Mouse (Mus musculus) forebrain, postnatal 0 days (tissue): ENCODE results near the gene Tcp11x2. TPM values are rescaled to one million over a fixed set of nuclear protein-coding genes. Genes with fewer than 3 reads are reported as not detected.

Experiments
- ATAC-seq: fragments of 200-750 bp; cut with Nextera tagmentation; 2 replicates; pipeline ENCODE4 v1.8.0; 2017; ENCODE audit warnings: mild to moderate bottlenecking, moderate library complexity
- DNase-seq: peaks from one replicate; pipeline ENCODE4 v3.0.0-alpha.2; 2015
- H3K27ac ChIP-seq: fragments of 300-500 bp; sonication (generic); 2 replicates; pipeline ENCODE4 v1.5.1; 2014; ENCODE audit warnings: low read depth, mild to moderate bottlenecking, antibody characterized with exemption, low read length, moderate library complexity, mixed read lengths
- H3K27me3 ChIP-seq: fragments of 300-500 bp; sonication (generic); 2 replicates; pipeline ENCODE4 v1.6.1; 2014; ENCODE audit warnings: mild to moderate bottlenecking, low read length, mixed read lengths; ENCODE audit not compliant: insufficient read depth
- H3K36me3 ChIP-seq: fragments of 300-500 bp; sonication (generic); 2 replicates; pipeline ENCODE4 v1.6.1; 2014; ENCODE audit warnings: mild to moderate bottlenecking, moderate library complexity; ENCODE audit not compliant: insufficient read depth
- H3K4me1 ChIP-seq: fragments of 300-500 bp; sonication (generic); 2 replicates; pipeline ENCODE4 v1.6.1; 2014; ENCODE audit warnings: antibody characterized with exemption; ENCODE audit not compliant: insufficient read depth
- H3K4me2 ChIP-seq: fragments of 300-500 bp; sonication (generic); 2 replicates; pipeline ENCODE4 v1.6.1; 2014; ENCODE audit warnings: low read depth, mild to moderate bottlenecking, moderate library complexity
- H3K4me3 ChIP-seq: fragments of 300-500 bp; sonication (generic); 2 replicates; pipeline ENCODE4 v1.5.1; 2014; ENCODE audit warnings: low read depth, low read length, mixed read lengths
- H3K9ac ChIP-seq: fragments of 300-500 bp; sonication (generic); 2 replicates; pipeline ENCODE4 v1.6.1; 2014; ENCODE audit warnings: mild to moderate bottlenecking
- H3K9me3 ChIP-seq: fragments of 300-500 bp; sonication (generic); 2 replicates; pipeline ENCODE4 v1.6.1; 2016; ENCODE audit warnings: low read length
- CTCF ChIP-seq: sonication (generic); IDR thresholded peaks from 2 replicates; pipeline ENCODE4 v1.5.1; 2016; ENCODE audit warnings: antibody characterized with exemption, control low read depth, low read depth
- WGBS: fragments of 180-500 bp; shearing (Covaris S2); extraction: QIAGEN DNeasy Blood & Tissue Kit; methylation state at CpG from one replicate; pipeline ENCODE4 v1.1.7; 2014; 5-methylcytosine and 5-hydroxymethylcytosine counted together
- polyA plus RNA-seq: library from polyadenylated mRNA; unstranded; fragments of >200 nt; fragmentation: Nextera tagmentation; extraction: Ambion mirVana; gene quantifications from 2 replicates; pipeline ENCODE4 v1.2.1, GENCODE M21; 2015
- total RNA-seq: library from RNA; depleted of rRNA; stranded (reverse); fragments of >200 nt; gene quantifications from 2 replicates; pipeline ENCODE4 v1.2.3, GENCODE M21; 2014; rRNA removed

The Tcp11x2 gene
- not detected in 2 replicates for total RNA-seq
- not detected in 2 replicates for polyA plus RNA-seq

GRCm38 (mm10) chrX:135693633-135694032 lies at the start of gene Tcp11x2:
Tcp11x2 (minus strand) TSS chrX:135693790.
- DNase-seq: no peak
- Histone ChIP-seq H3K4me2 (no peak within 1 kb of the TSS), H3K4me3 (no peak within 1 kb of the TSS), H3K4me1 (no peaks in the 10 kb centered on the region), H3K27ac (no peak within 1 kb of the TSS), H3K9ac (no peak within 1 kb of the TSS), H3K9me3 (no peaks in the 10 kb centered on the region), H3K27me3 (no peaks in the 10 kb centered on the region), H3K36me3 (no peaks in the 10 kb centered on the region)
- ATAC-seq: no peak
- WGBS: 54% methylated on average over 1 of the region's 1 CpGs
- TF ChIP-seq CTCF: no peak

GRCm38 (mm10) chrX:135743056-135743355 lies 49.4 kb upstream of the Tcp11x2 start:
- H3K27ac ChIP-seq: peak overlapping the region; percentile 92
- peak overlapping the region; percentile 73 for H3K9ac ChIP-seq
- peak overlapping the region; percentile 55 for H3K4me2 ChIP-seq
- DNase-seq (no peak), ATAC-seq (peak; percentile 71)
- H3K27me3 ChIP-seq: no peaks in the 10 kb centered on the region
- 0 out of 2 replicates have a peak, but pooled peaks cover 4% of the 10 kb centered on the region for H3K36me3 ChIP-seq
- no peaks in the 10 kb centered on the region for H3K4me1 ChIP-seq
- peak; percentile 41 for TF ChIP-seq CTCF
- WGBS: 20% methylated on average over 7 of the region's 7 CpGs
- H3K9me3 ChIP-seq: no peaks in the 10 kb centered on the region
- H3K4me3 ChIP-seq: peak overlapping the region; percentile 57

GRCm38 (mm10) chrX:135742304-135743055 lies 48.9 kb upstream of the Tcp11x2 start, which contains the start of the genes Armcx5 and Gprasp1:
Armcx5 (plus strand) TSS chrX:135742733.
Gprasp1 (plus strand) TSS chrX:135742733.
- Histone ChIP-seq H3K4me1 (no peaks in the 10 kb centered on the region), H3K9me3 (no peaks in the 10 kb centered on the region), H3K4me2 (peak within 1 kb of the TSS; percentile 55), H3K27me3 (no peaks in the 10 kb centered on the region), H3K9ac (peak within 1 kb of the TSS; percentile 73), H3K27ac (peak within 1 kb of the TSS; percentile 92), H3K36me3 (0 out of 2 replicates have a peak, but pooled peaks cover 4% of the 10 kb centered on the region), H3K4me3 (peak within 1 kb of the TSS; percentile 57)
- DNase-seq: peak; percentile 94
- WGBS: 31% methylated on average over 48 of the region's 48 CpGs
- TF ChIP-seq CTCF: no peak
- peak; percentile 98 for ATAC-seq

GRCm38 (mm10) chrX:135738730-135739520 lies 45.3 kb upstream of the Tcp11x2 start:
- Histone ChIP-seq H3K4me3 (no peak overlapping the region), H3K36me3 (no peaks in the 10 kb centered on the region), H3K27me3 (no peaks in the 10 kb centered on the region), H3K9ac (no peak overlapping the region), H3K27ac (no peak overlapping the region), H3K9me3 (no peaks in the 10 kb centered on the region), H3K4me2 (no peak overlapping the region), H3K4me1 (no peaks in the 10 kb centered on the region)
- ATAC-seq (no peak), DNase-seq (no peak)
- TF ChIP-seq CTCF: no peak
- WGBS: 91% methylated on average over 2 of the region's 2 CpGs

- no peak for TF ChIP-seq CTCF
- DNase-seq (no peak), ATAC-seq (no peak)
- H3K4me2 ChIP-seq: no peak within 1 kb of the TSS
- H3K27ac ChIP-seq: no peak within 1 kb of the TSS
- no peaks in the 10 kb centered on the region for H3K36me3 ChIP-seq
- H3K9me3 ChIP-seq: no peaks in the 10 kb centered on the region
- no peak within 1 kb of the TSS for H3K9ac ChIP-seq
- H3K4me1 ChIP-seq: no peaks in the 10 kb centered on the region
- H3K27me3 ChIP-seq: no peaks in the 10 kb centered on the region
- H3K4me3 ChIP-seq: no peak within 1 kb of the TSS
- WGBS: 89% methylated on average over 10 of the region's 10 CpGs
Measured at GRCm38 (mm10) chrX:135725161-135725560, 31.6 kb upstream of the Tcp11x2 start, which contains the start of gene Tmsb15a. Tmsb15a (minus strand) TSS chrX:135725261.

GRCm38 (mm10) chrX:135712845-135713244 lies 19.3 kb upstream of the Tcp11x2 start:
- no peak for TF ChIP-seq CTCF
- no peak overlapping the region for H3K27ac ChIP-seq
- no peak overlapping the region for H3K4me3 ChIP-seq
- ATAC-seq (no peak), DNase-seq (no peak)
- 76% methylated on average over 2 of the region's 2 CpGs for WGBS
- H3K4me2 ChIP-seq: no peak overlapping the region
- no peaks in the 10 kb centered on the region for H3K9me3 ChIP-seq
- H3K27me3 ChIP-seq: no peaks in the 10 kb centered on the region
- H3K36me3 ChIP-seq: no peaks in the 10 kb centered on the region
- H3K4me1 ChIP-seq: no peaks in the 10 kb centered on the region
- no peak overlapping the region for H3K9ac ChIP-seq

- no peaks in the 10 kb centered on the region for H3K36me3 ChIP-seq
- H3K27ac ChIP-seq: no peak overlapping the region
- no peak overlapping the region for H3K4me3 ChIP-seq
- TF ChIP-seq CTCF: peak; percentile 46; the same call in 1 of the 2 replicates
- 44% methylated on average over 2 of the region's 2 CpGs for WGBS
- H3K4me2 ChIP-seq: no peak overlapping the region
- H3K27me3 ChIP-seq: no peaks in the 10 kb centered on the region
- DNase-seq (peak; percentile 3), ATAC-seq (no peak)
- no peaks in the 10 kb centered on the region for H3K9me3 ChIP-seq
- H3K9ac ChIP-seq: no peak overlapping the region
- no peaks in the 10 kb centered on the region for H3K4me1 ChIP-seq
Measured at GRCm38 (mm10) chrX:135704349-135704748, 10.8 kb upstream of the Tcp11x2 start.
